ENCODE assay signal across 16 mouse cellular contexts in genomic region chr14:23734200-23734599, GRCm38 (mm10).
A peak's percentile ranks its signal among the peaks of the same experiment; 100 is the strongest.
DNase-seq lines count a peak whose midpoint lies in the region; ATAC-seq and TF ChIP-seq lines count a peak whose summit lies in the region.
"Had no signal": no experiment of that assay in that cellular context is flagged by ENCODE, and none has a peak within 500 bp of the region (broad histone marks: within the 10 kb centered on the region; RNA-seq: fewer than 3 reads in every experiment).

No protein-coding gene starts in this region.

- intact Hi-C loops in gastrocnemius, adult 2 months (cut with DNase I), result no loop called here
- intact Hi-C loops in gastrocnemius, postnatal 36 days (cut with DNase I), result no loop called here

- no peak overlapping the region for H3K4me3 ChIP-seq in gastrocnemius, adult 2 months
- H3K4me3 ChIP-seq in kidney, adult 2 months (ENCODE audit: insufficient read depth, low read depth, low read length), result no peak overlapping the region
- H3K4me3 ChIP-seq in kidney, embryonic 16.5 days (ENCODE audit: low read length), result no peak overlapping the region
- H3K4me3 ChIP-seq: embryonic facial prominence, embryonic 13.5 days; forebrain, embryonic 13.5 days; heart, embryonic 13.5 days; hindbrain, embryonic 15.5 days had no signal

- 70% methylated on average over 3 of the region's 3 CpGs for WGBS in kidney, adult 2 months
- 90% methylated on average over 3 of the region's 3 CpGs for WGBS in kidney, embryonic 16.5 days

- DNase-seq in gastrocnemius, adult 2 months, result peak; percentile 36
- no peak for DNase-seq in gastrocnemius, postnatal 36 days
- peak; percentile 31 for DNase-seq in kidney, adult 2 months
- DNase-seq in kidney, postnatal 36 days, result peak; percentile 15 to 24
- peak; percentile 15 for DNase-seq in skeletal muscle tissue, adult 2 months (ENCODE audit: low read depth, low spot score)
- DNase-seq: adrenal gland, postnatal 25 days; cerebellum, adult 18-20 months; cerebellum, adult 9-11 months; cerebellum, postnatal 36 days; forebrain, postnatal 0 days; heart, postnatal 36 days had no signal

- no peak for ATAC-seq in kidney, embryonic 16.5 days (ENCODE audit: low FRiP score, low TSS enrichment)
- ATAC-seq: forebrain, embryonic 13.5 days; forebrain, postnatal 0 days had no signal

- TF ChIP-seq POLR2A in kidney, adult 2 months (IDR thresholded peaks at IDR 0.05; ENCODE audit: low read depth, low read length), result no peak

- no peak overlapping the region for H3K4me2 ChIP-seq in kidney, embryonic 16.5 days (replicated peaks; ENCODE audit: low read depth, low read length)
- H3K4me2 ChIP-seq: embryonic facial prominence, embryonic 13.5 days; forebrain, embryonic 13.5 days; heart, embryonic 13.5 days; hindbrain, embryonic 15.5 days had no signal

- no peak overlapping the region for H3K9ac ChIP-seq in kidney, embryonic 16.5 days (replicated peaks; ENCODE audit: low read length)
- H3K9ac ChIP-seq: embryonic facial prominence, embryonic 13.5 days; forebrain, embryonic 13.5 days; forebrain, postnatal 0 days; heart, embryonic 13.5 days; hindbrain, embryonic 15.5 days had no signal

- H3K9me3 ChIP-seq in kidney, embryonic 16.5 days (ENCODE audit: low read length), result no peaks in the 10 kb centered on the region
- H3K9me3 ChIP-seq: embryonic facial prominence, embryonic 13.5 days; forebrain, embryonic 13.5 days; heart, embryonic 13.5 days; hindbrain, embryonic 15.5 days had no signal

- H3K27ac ChIP-seq in gastrocnemius, adult 2 months, result no peak overlapping the region
- H3K27ac ChIP-seq in kidney, adult 2 months (ENCODE audit: insufficient read depth, low read depth, low read length), result no peak overlapping the region
- H3K27ac ChIP-seq in kidney, embryonic 16.5 days (ENCODE audit: low read length), result no peak overlapping the region
- H3K27ac ChIP-seq: embryonic facial prominence, embryonic 13.5 days; forebrain, embryonic 13.5 days; heart, embryonic 13.5 days; hindbrain, embryonic 15.5 days had no signal

- H3K27me3 ChIP-seq in kidney, adult 2 months (replicated peaks; ENCODE audit: control insufficient read depth, insufficient read depth, low read length), result no peaks in the 10 kb centered on the region; the same call in 1 of the 2 replicates
- H3K27me3 ChIP-seq in kidney, embryonic 16.5 days (ENCODE audit: insufficient read depth, low read length), result no peaks in the 10 kb centered on the region
- H3K27me3 ChIP-seq: embryonic facial prominence, embryonic 13.5 days; forebrain, embryonic 13.5 days; hindbrain, embryonic 15.5 days had no signal

- TF ChIP-seq CTCF in gastrocnemius, adult 2 months (IDR thresholded peaks at IDR 0.05), result no peak
- no peak for TF ChIP-seq CTCF in kidney, adult 2 months (conservative IDR thresholded peaks at IDR 0.05; ENCODE audit: insufficient read depth, insufficient read length, low read depth, low read length)

- H3K36me3 ChIP-seq in kidney, adult 2 months (ENCODE audit: control insufficient read depth, insufficient read depth, low read length), result no peaks in the 10 kb centered on the region
- no peaks in the 10 kb centered on the region for H3K36me3 ChIP-seq in kidney, embryonic 16.5 days (ENCODE audit: insufficient read depth, low read length)
- H3K36me3 ChIP-seq: embryonic facial prominence, embryonic 13.5 days; heart, embryonic 13.5 days; hindbrain, embryonic 15.5 days had no signal

- no peaks in the 10 kb centered on the region for H3K4me1 ChIP-seq in kidney, adult 2 months (ENCODE audit: control insufficient read depth, insufficient read depth, low read length)
- H3K4me1 ChIP-seq in kidney, embryonic 16.5 days (ENCODE audit: insufficient read depth, low read length), result no peaks in the 10 kb centered on the region
- H3K4me1 ChIP-seq: embryonic facial prominence, embryonic 13.5 days; forebrain, embryonic 13.5 days; heart, embryonic 13.5 days; hindbrain, embryonic 15.5 days had no signal

Comparison
In these comparisons a context has a peak if more than half of its experiments do, and no peak if none do; other contexts are left out.
1. DNase-seq: peak in gastrocnemius, adult 2 months (single experiment), kidney, adult 2 months (single experiment), kidney, postnatal 36 days (2 of 2) and skeletal muscle tissue, adult 2 months (single experiment); none in gastrocnemius, postnatal 36 days (0 of 2).